Mouse (Mus musculus): Measurements from ENCODE around the gene Ctbs. TPM values are rescaled to one million over a fixed set of nuclear protein-coding genes. Genes with fewer than 3 reads are reported as not detected.

The Ctbs gene
- 5.3 and 6.6 TPM in 2 replicates for polyA plus RNA-seq (2014; fragmentation: Nextera tagmentation; extraction: Ambion mirVana)

- H3K4me2 ChIP-seq (ENCODE audit: low read depth, low read length) = peak within 1 kb of the TSS; percentile 61
- peak within 1 kb of the TSS; percentile 49 for H3K27ac ChIP-seq (ENCODE audit: low read depth, low read length)
- 54% methylated on average over 9 of the region's 9 CpGs for WGBS
- no peaks in the 10 kb centered on the region for H3K9me3 ChIP-seq (ENCODE audit: control insufficient read depth, low read length)
- H3K36me3 ChIP-seq (ENCODE audit: control insufficient read depth, insufficient read depth, low read length) = no peaks in the 10 kb centered on the region
- H3K27me3 ChIP-seq (ENCODE audit: control insufficient read depth, insufficient read depth, low read length) = no peaks in the 10 kb centered on the region
- H3K4me1 ChIP-seq (ENCODE audit: control insufficient read depth, insufficient read depth, low read length) = no peaks in the 10 kb centered on the region
- peak; percentile 28 for ATAC-seq (ENCODE audit: low read depth)
- H3K4me3 ChIP-seq (ENCODE audit: low read depth, low read length) = peak within 1 kb of the TSS; percentile 43
- H3K9ac ChIP-seq (replicated peaks; ENCODE audit: low read depth, low read length) = peak within 1 kb of the TSS; percentile 55
Observed at GRCm38 (mm10) chr3:146449745-146450250, at the start of gene Ctbs. Gene Ctbs, plus strand, starts transcription at chr3:146449795.

GRCm38 (mm10) chr3:146403770-146404169, 45.8 kb upstream of the Ctbs start:
- 42% methylated on average over 3 of the region's 3 CpGs for WGBS
- ATAC-seq (ENCODE audit: low read depth) = no peak

GRCm38 (mm10) chr3:146404311-146405201, 45.0 kb upstream of the Ctbs start, which contains the start of gene Ssx2ip:
Gene Ssx2ip, plus strand, starts transcription at chr3:146404642.
- Histone ChIP-seq H3K9me3 (ENCODE audit: control insufficient read depth, low read length) (no peaks in the 10 kb centered on the region), H3K9ac (replicated peaks; ENCODE audit: low read depth, low read length) (peak within 1 kb of the TSS; percentile 88), H3K4me2 (ENCODE audit: low read depth, low read length) (peak within 1 kb of the TSS; percentile 83), H3K27ac (ENCODE audit: low read depth, low read length) (peak within 1 kb of the TSS; percentile 77), H3K27me3 (ENCODE audit: control insufficient read depth, insufficient read depth, low read length) (no peaks in the 10 kb centered on the region), H3K36me3 (ENCODE audit: control insufficient read depth, insufficient read depth, low read length) (no peaks in the 10 kb centered on the region), H3K4me1 (ENCODE audit: control insufficient read depth, insufficient read depth, low read length) (peaks cover 18% of the 10 kb centered on the region), H3K4me3 (ENCODE audit: low read depth, low read length) (peak within 1 kb of the TSS; percentile 97)
- peak; percentile 99 for ATAC-seq (ENCODE audit: low read depth)
- WGBS = under 1% methylated on average over 83 of the region's 100 CpGs

More at GRCm38 (mm10) chr3:146403770-146404169, 45.8 kb upstream of the Ctbs start:
- Histone ChIP-seq H3K4me2 (ENCODE audit: low read depth, low read length) (peak overlapping the region; percentile 83), H3K9me3 (ENCODE audit: control insufficient read depth, low read length) (no peaks in the 10 kb centered on the region), H3K9ac (replicated peaks; ENCODE audit: low read depth, low read length) (peak overlapping the region; percentile 88), H3K4me3 (ENCODE audit: low read depth, low read length) (peak overlapping the region; percentile 97), H3K27ac (ENCODE audit: low read depth, low read length) (peak overlapping the region; percentile 45), H3K4me1 (ENCODE audit: control insufficient read depth, insufficient read depth, low read length) (peaks cover 18% of the 10 kb centered on the region), H3K27me3 (ENCODE audit: control insufficient read depth, insufficient read depth, low read length) (no peaks in the 10 kb centered on the region), H3K36me3 (ENCODE audit: control insufficient read depth, insufficient read depth, low read length) (no peaks in the 10 kb centered on the region)

GRCm38 (mm10) chr3:146405213-146406006, 44.2 kb upstream of the Ctbs start:
- Histone ChIP-seq H3K4me2 (ENCODE audit: low read depth, low read length) (peak overlapping the region; percentile 83), H3K27me3 (ENCODE audit: control insufficient read depth, insufficient read depth, low read length) (no peaks in the 10 kb centered on the region), H3K4me3 (ENCODE audit: low read depth, low read length) (peak overlapping the region; percentile 97), H3K36me3 (ENCODE audit: control insufficient read depth, insufficient read depth, low read length) (no peaks in the 10 kb centered on the region), H3K27ac (ENCODE audit: low read depth, low read length) (peak overlapping the region; percentile 77; the same call in 1 of the 2 replicates), H3K9ac (replicated peaks; ENCODE audit: low read depth, low read length) (peak overlapping the region; percentile 88), H3K4me1 (ENCODE audit: control insufficient read depth, insufficient read depth, low read length) (peaks cover 18% of the 10 kb centered on the region), H3K9me3 (ENCODE audit: control insufficient read depth, low read length) (no peaks in the 10 kb centered on the region)
- ATAC-seq (ENCODE audit: low read depth) = no peak
- WGBS = 31% methylated on average over 18 of the region's 18 CpGs

GRCm38 (mm10) chr3:146406007-146406341, 43.6 kb upstream of the Ctbs start:
- H3K27ac ChIP-seq (ENCODE audit: low read depth, low read length) = no peak overlapping the region
- H3K4me3 ChIP-seq (ENCODE audit: low read depth, low read length) = no peak overlapping the region
- no peaks in the 10 kb centered on the region for H3K36me3 ChIP-seq (ENCODE audit: control insufficient read depth, insufficient read depth, low read length)
- H3K27me3 ChIP-seq (ENCODE audit: control insufficient read depth, insufficient read depth, low read length) = no peaks in the 10 kb centered on the region
- no peaks in the 10 kb centered on the region for H3K9me3 ChIP-seq (ENCODE audit: control insufficient read depth, low read length)
- H3K4me1 ChIP-seq (ENCODE audit: control insufficient read depth, insufficient read depth, low read length) = peaks cover 18% of the 10 kb centered on the region
- peak overlapping the region; percentile 83 for H3K4me2 ChIP-seq (ENCODE audit: low read depth, low read length)
- WGBS = 68% methylated on average over 5 of the region's 5 CpGs
- H3K9ac ChIP-seq (replicated peaks; ENCODE audit: low read depth, low read length) = no peak overlapping the region; the same call in 1 of the 2 replicates
- ATAC-seq (ENCODE audit: low read depth) = no peak

GRCm38 (mm10) chr3:146407086-146407721, 42.4 kb upstream of the Ctbs start:
- no peaks in the 10 kb centered on the region for H3K27me3 ChIP-seq (ENCODE audit: control insufficient read depth, insufficient read depth, low read length)
- ATAC-seq (ENCODE audit: low read depth) = no peak
- no peak overlapping the region for H3K4me2 ChIP-seq (ENCODE audit: low read depth, low read length)

GRCm38 (mm10) chr3:146410114-146410513, 39.5 kb upstream of the Ctbs start:
- no peak for ATAC-seq (ENCODE audit: low read depth)
- no peak overlapping the region for H3K9ac ChIP-seq (replicated peaks; ENCODE audit: low read depth, low read length)
- no peaks in the 10 kb centered on the region for H3K27me3 ChIP-seq (ENCODE audit: control insufficient read depth, insufficient read depth, low read length)
- no peaks in the 10 kb centered on the region for H3K36me3 ChIP-seq (ENCODE audit: control insufficient read depth, insufficient read depth, low read length)
- H3K9me3 ChIP-seq (ENCODE audit: control insufficient read depth, low read length) = no peaks in the 10 kb centered on the region
- H3K4me2 ChIP-seq (ENCODE audit: low read depth, low read length) = no peak overlapping the region
- H3K27ac ChIP-seq (ENCODE audit: low read depth, low read length) = no peak overlapping the region
- H3K4me3 ChIP-seq (ENCODE audit: low read depth, low read length) = no peak overlapping the region
- peaks cover 15% of the 10 kb centered on the region for H3K4me1 ChIP-seq (ENCODE audit: control insufficient read depth, insufficient read depth, low read length)
- WGBS = 84% methylated on average over 7 of the region's 7 CpGs

More at GRCm38 (mm10) chr3:146407086-146407721, 42.4 kb upstream of the Ctbs start:
- no peak overlapping the region for H3K4me3 ChIP-seq (ENCODE audit: low read depth, low read length)
- WGBS = 89% methylated on average over 16 of the region's 16 CpGs
- H3K36me3 ChIP-seq (ENCODE audit: control insufficient read depth, insufficient read depth, low read length) = no peaks in the 10 kb centered on the region
- no peak overlapping the region for H3K9ac ChIP-seq (replicated peaks; ENCODE audit: low read depth, low read length)
- peaks cover 18% of the 10 kb centered on the region for H3K4me1 ChIP-seq (ENCODE audit: control insufficient read depth, insufficient read depth, low read length)
- no peak overlapping the region for H3K27ac ChIP-seq (ENCODE audit: low read depth, low read length)
- H3K9me3 ChIP-seq (ENCODE audit: control insufficient read depth, low read length) = no peaks in the 10 kb centered on the region

GRCm38 (mm10) chr3:146412008-146412407, 37.6 kb upstream of the Ctbs start:
- peak; percentile 38; the same call in 1 of the 2 replicates for ATAC-seq (ENCODE audit: low read depth)
- H3K27ac ChIP-seq (ENCODE audit: low read depth, low read length) = no peak overlapping the region
- no peak overlapping the region for H3K9ac ChIP-seq (replicated peaks; ENCODE audit: low read depth, low read length)
- WGBS = 78% methylated on average over 2 of the region's 2 CpGs
- H3K4me3 ChIP-seq (ENCODE audit: low read depth, low read length) = no peak overlapping the region
- H3K4me1 ChIP-seq (ENCODE audit: control insufficient read depth, insufficient read depth, low read length) = no peaks in the 10 kb centered on the region
- H3K27me3 ChIP-seq (ENCODE audit: control insufficient read depth, insufficient read depth, low read length) = no peaks in the 10 kb centered on the region
- H3K4me2 ChIP-seq (ENCODE audit: low read depth, low read length) = no peak overlapping the region
- H3K36me3 ChIP-seq (ENCODE audit: control insufficient read depth, insufficient read depth, low read length) = no peaks in the 10 kb centered on the region
- H3K9me3 ChIP-seq (ENCODE audit: control insufficient read depth, low read length) = no peaks in the 10 kb centered on the region

Measured in neural tube, embryonic 14.5 days (tissue).